Mouse (Mus musculus): ENCODE measurements around the gene Epb41l2. TPM values are rescaled to one million over a fixed set of nuclear protein-coding genes. Genes with fewer than 3 reads are reported as not detected.
A peak's percentile ranks its signal among the peaks of the same experiment; 100 is the strongest.

The Epb41l2 gene
- polyA plus RNA-seq, 1 experiment from 2014 or later: 17.2 TPM

- H3K27me3 ChIP-seq (replicated peaks; ENCODE audit: control insufficient read depth, insufficient read depth, low read length): no peaks in the 10 kb centered on the region
- ATAC-seq (peak; percentile 73), DNase-seq (ENCODE audit: low spot score) (peak; percentile 68)
- H3K36me3 ChIP-seq (ENCODE audit: control insufficient read depth, insufficient read depth, low read length): no peaks in the 10 kb centered on the region
- 28% methylated on average over 10 of the region's 10 CpGs for WGBS
- H3K9me3 ChIP-seq (replicated peaks; ENCODE audit: control insufficient read depth, low read length): no peaks in the 10 kb centered on the region
- no peak overlapping the region for H3K4me2 ChIP-seq (ENCODE audit: low read length)
- peaks cover 14% of the 10 kb centered on the region for H3K4me1 ChIP-seq (ENCODE audit: control insufficient read depth, insufficient read depth, low read length)
- H3K4me3 ChIP-seq (ENCODE audit: low read depth, low read length): no peak overlapping the region
- H3K27ac ChIP-seq (ENCODE audit: low read depth, low read length): peak overlapping the region; percentile 30; the same call in 1 of the 2 replicates
- no peak overlapping the region for H3K9ac ChIP-seq (ENCODE audit: low read length)
These were observed 13.0 kb downstream of the Epb41l2 start for GRCm38 (mm10) chr10:25372510-25373148.

- no peaks in the 10 kb centered on the region for H3K9me3 ChIP-seq (replicated peaks; ENCODE audit: control insufficient read depth, low read length)
- H3K27me3 ChIP-seq (replicated peaks; ENCODE audit: control insufficient read depth, insufficient read depth, low read length): no peaks in the 10 kb centered on the region
- 84% methylated on average over 4 of the region's 4 CpGs for WGBS
- no peak overlapping the region for H3K4me3 ChIP-seq (ENCODE audit: low read depth, low read length)
- no peak overlapping the region for H3K9ac ChIP-seq (ENCODE audit: low read length)
- no peaks in the 10 kb centered on the region for H3K36me3 ChIP-seq (ENCODE audit: control insufficient read depth, insufficient read depth, low read length)
- ATAC-seq (no peak), DNase-seq (ENCODE audit: low spot score) (no peak)
- H3K4me2 ChIP-seq (ENCODE audit: low read length): no peak overlapping the region
- H3K4me1 ChIP-seq (ENCODE audit: control insufficient read depth, insufficient read depth, low read length): peaks cover 14% of the 10 kb centered on the region
- H3K27ac ChIP-seq (ENCODE audit: low read depth, low read length): no peak overlapping the region
These were observed 15.4 kb downstream of the Epb41l2 start for GRCm38 (mm10) chr10:25375036-25375435.

GRCm38 (mm10) chr10:25380746-25381481 is 21.3 kb downstream of the Epb41l2 start:
- Histone ChIP-seq H3K36me3 (ENCODE audit: control insufficient read depth, insufficient read depth, low read length) (no peaks in the 10 kb centered on the region), H3K27me3 (replicated peaks; ENCODE audit: control insufficient read depth, insufficient read depth, low read length) (no peaks in the 10 kb centered on the region), H3K9me3 (replicated peaks; ENCODE audit: control insufficient read depth, low read length) (no peaks in the 10 kb centered on the region), H3K4me2 (ENCODE audit: low read length) (no peak overlapping the region), H3K4me1 (ENCODE audit: control insufficient read depth, insufficient read depth, low read length) (no peaks in the 10 kb centered on the region), H3K4me3 (ENCODE audit: low read depth, low read length) (no peak overlapping the region), H3K27ac (ENCODE audit: low read depth, low read length) (no peak overlapping the region), H3K9ac (ENCODE audit: low read length) (no peak overlapping the region)
- ATAC-seq: no peak
- 92% methylated on average over 6 of the region's 6 CpGs for WGBS
- no peak for DNase-seq (ENCODE audit: low spot score)

- WGBS: 71% methylated on average over 10 of the region's 10 CpGs
- no peak overlapping the region for H3K27ac ChIP-seq (ENCODE audit: low read depth, low read length)
- DNase-seq (ENCODE audit: low spot score) (no peak), ATAC-seq (no peak)
- no peaks in the 10 kb centered on the region for H3K36me3 ChIP-seq (ENCODE audit: control insufficient read depth, insufficient read depth, low read length)
- no peaks in the 10 kb centered on the region for H3K4me1 ChIP-seq (ENCODE audit: control insufficient read depth, insufficient read depth, low read length)
- no peaks in the 10 kb centered on the region for H3K27me3 ChIP-seq (replicated peaks; ENCODE audit: control insufficient read depth, insufficient read depth, low read length)
- H3K4me2 ChIP-seq (ENCODE audit: low read length): no peak overlapping the region
- H3K4me3 ChIP-seq (ENCODE audit: low read depth, low read length): no peak overlapping the region
- H3K9me3 ChIP-seq (replicated peaks; ENCODE audit: control insufficient read depth, low read length): no peaks in the 10 kb centered on the region
- H3K9ac ChIP-seq (ENCODE audit: low read length): no peak overlapping the region
These were observed 22.4 kb downstream of the Epb41l2 start for GRCm38 (mm10) chr10:25381951-25382350.

GRCm38 (mm10) chr10:25383171-25383570 is 23.6 kb downstream of the Epb41l2 start:
- H3K4me3 ChIP-seq (ENCODE audit: low read depth, low read length): no peak overlapping the region
- H3K36me3 ChIP-seq (ENCODE audit: control insufficient read depth, insufficient read depth, low read length): no peaks in the 10 kb centered on the region
- H3K9me3 ChIP-seq (replicated peaks; ENCODE audit: control insufficient read depth, low read length): no peaks in the 10 kb centered on the region
- H3K27me3 ChIP-seq (replicated peaks; ENCODE audit: control insufficient read depth, insufficient read depth, low read length): no peaks in the 10 kb centered on the region
- DNase-seq (ENCODE audit: low spot score) (no peak), ATAC-seq (no peak)
- 65% methylated on average over 5 of the region's 5 CpGs for WGBS
- H3K9ac ChIP-seq (ENCODE audit: low read length): no peak overlapping the region
- no peak overlapping the region for H3K27ac ChIP-seq (ENCODE audit: low read depth, low read length)
- H3K4me1 ChIP-seq (ENCODE audit: control insufficient read depth, insufficient read depth, low read length): no peaks in the 10 kb centered on the region
- H3K4me2 ChIP-seq (ENCODE audit: low read length): no peak overlapping the region

GRCm38 (mm10) chr10:25384391-25384790 is 24.8 kb downstream of the Epb41l2 start:
- no peaks in the 10 kb centered on the region for H3K9me3 ChIP-seq (replicated peaks; ENCODE audit: control insufficient read depth, low read length)
- H3K4me3 ChIP-seq (ENCODE audit: low read depth, low read length): no peak overlapping the region
- ATAC-seq: no peak
- no peak overlapping the region for H3K9ac ChIP-seq (ENCODE audit: low read length)
- H3K27me3 ChIP-seq (replicated peaks; ENCODE audit: control insufficient read depth, insufficient read depth, low read length): no peaks in the 10 kb centered on the region
- no peak overlapping the region for H3K27ac ChIP-seq (ENCODE audit: low read depth, low read length)
- no peak for DNase-seq (ENCODE audit: low spot score)
- no peaks in the 10 kb centered on the region for H3K36me3 ChIP-seq (ENCODE audit: control insufficient read depth, insufficient read depth, low read length)
- H3K4me1 ChIP-seq (ENCODE audit: control insufficient read depth, insufficient read depth, low read length): no peaks in the 10 kb centered on the region
- no peak overlapping the region for H3K4me2 ChIP-seq (ENCODE audit: low read length)
- 91% methylated on average over 10 of the region's 10 CpGs for WGBS

GRCm38 (mm10) chr10:25385811-25386580 is 26.4 kb downstream of the Epb41l2 start:
- DNase-seq (ENCODE audit: low spot score): no peak

GRCm38 (mm10) chr10:25386868-25387267 is 27.3 kb downstream of the Epb41l2 start:
- Histone ChIP-seq H3K9ac (ENCODE audit: low read length) (no peak overlapping the region), H3K27me3 (replicated peaks; ENCODE audit: control insufficient read depth, insufficient read depth, low read length) (no peaks in the 10 kb centered on the region), H3K9me3 (replicated peaks; ENCODE audit: control insufficient read depth, low read length) (no peaks in the 10 kb centered on the region), H3K4me2 (ENCODE audit: low read length) (no peak overlapping the region), H3K36me3 (ENCODE audit: control insufficient read depth, insufficient read depth, low read length) (no peaks in the 10 kb centered on the region), H3K4me1 (ENCODE audit: control insufficient read depth, insufficient read depth, low read length) (no peaks in the 10 kb centered on the region), H3K27ac (ENCODE audit: low read depth, low read length) (no peak overlapping the region), H3K4me3 (ENCODE audit: low read depth, low read length) (no peak overlapping the region)
- WGBS: 65% methylated on average over 4 of the region's 4 CpGs
- ATAC-seq (no peak), DNase-seq (ENCODE audit: low spot score) (no peak)

More at GRCm38 (mm10) chr10:25385811-25386580, 26.4 kb downstream of the Epb41l2 start:
- Histone ChIP-seq H3K4me1 (ENCODE audit: control insufficient read depth, insufficient read depth, low read length) (no peaks in the 10 kb centered on the region), H3K36me3 (ENCODE audit: control insufficient read depth, insufficient read depth, low read length) (no peaks in the 10 kb centered on the region), H3K4me2 (ENCODE audit: low read length) (no peak overlapping the region), H3K27me3 (replicated peaks; ENCODE audit: control insufficient read depth, insufficient read depth, low read length) (no peaks in the 10 kb centered on the region), H3K9ac (ENCODE audit: low read length) (no peak overlapping the region), H3K9me3 (replicated peaks; ENCODE audit: control insufficient read depth, low read length) (no peaks in the 10 kb centered on the region), H3K4me3 (ENCODE audit: low read depth, low read length) (no peak overlapping the region), H3K27ac (ENCODE audit: low read depth, low read length) (no peak overlapping the region)
- WGBS: 49% methylated on average over 13 of the region's 13 CpGs
- ATAC-seq: no peak

Measured in forebrain, embryonic 14.5 days (tissue).